Mouse (Mus musculus) right cerebral cortex, postnatal 10 days (tissue): ENCODE measurements at regions not wholly inside any gene's neighbourhood (a gene's known extent, or its start where the extent isn't known, plus 50 kb on each side); places are given as distances from the start of the nearest gene placed in this dataset.
"Not testable (repeated sequence)": the region's sequence is repeated elsewhere in the genome, so short reads cannot be mapped to it uniquely, and the experiment has no call there.

Experiments
- DNase-seq, 2 experiments: peaks; one replicate each; pipeline ENCODE4 v3.0.0; 2021; ENCODE audit warnings: low spot score in 2 of 2

GRCm38 (mm10) chr11:41261254-41261653, 506.1 kb upstream of the Ccng1 start:
- no peak for DNase-seq

DNA sequence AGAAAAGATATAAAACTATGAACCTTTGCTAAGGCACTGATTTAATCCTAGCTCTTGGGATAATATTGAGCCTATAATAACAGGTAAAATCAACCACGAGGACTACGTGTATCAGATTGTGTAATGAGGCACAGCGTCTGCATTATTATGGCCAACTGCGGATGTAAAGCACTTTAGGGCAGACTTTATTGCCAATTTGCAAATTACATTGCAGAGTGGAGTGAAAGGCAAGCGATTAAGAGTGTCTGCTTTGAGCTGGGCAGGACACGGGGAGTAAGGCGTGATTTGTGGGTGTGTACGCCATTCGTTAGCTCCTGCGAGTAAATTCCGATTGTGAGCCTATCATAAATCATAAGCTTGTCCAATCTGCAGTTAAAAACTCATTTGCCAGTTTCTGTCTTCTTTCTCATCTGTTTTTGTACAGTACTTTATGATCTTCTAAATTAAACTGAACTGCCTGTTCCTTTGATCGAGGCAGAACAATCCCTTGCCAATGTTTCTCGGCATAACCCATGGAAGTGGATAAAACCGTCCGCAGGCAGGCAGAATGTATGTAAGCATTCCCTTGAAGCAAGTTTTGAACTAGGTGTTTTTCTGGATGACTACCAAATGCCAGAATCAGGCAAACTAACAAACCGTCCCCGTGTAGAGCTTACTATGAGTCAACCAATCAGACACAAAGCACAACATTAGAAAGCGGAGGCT, 505.0 kb upstream of the Ccng1 start:
- DNase-seq: no peak

DNA sequence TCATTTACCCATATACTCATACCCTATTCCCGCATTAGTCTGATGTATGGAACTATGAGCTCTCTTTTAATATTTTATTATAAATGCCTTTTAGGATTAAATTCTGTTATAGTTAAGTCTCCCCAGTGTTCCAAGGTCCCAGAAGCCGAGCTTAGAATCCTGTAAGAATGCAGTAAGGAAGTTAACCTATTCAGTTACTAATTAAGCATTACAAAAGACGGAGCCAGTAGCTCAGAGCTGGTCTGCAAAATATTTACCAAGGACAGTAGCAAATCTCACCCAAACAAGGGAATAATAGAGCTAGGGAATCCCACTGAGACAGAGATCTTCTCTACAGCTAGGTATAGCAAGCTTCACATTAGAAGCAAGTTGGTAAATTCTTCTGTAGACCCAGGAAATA, 459.4 kb upstream of the Ccng1 start:
- not testable (repeated sequence) for DNase-seq

- peak in 1 of 2 experiments; percentile 23 for DNase-seq
These were observed 447.1 kb upstream of the Ccng1 start for GRCm38 (mm10) chr11:41202228-41202627.

GRCm38 (mm10) chr11:41193981-41194380, 438.9 kb upstream of the Ccng1 start:
- DNase-seq: no peak

DNA sequence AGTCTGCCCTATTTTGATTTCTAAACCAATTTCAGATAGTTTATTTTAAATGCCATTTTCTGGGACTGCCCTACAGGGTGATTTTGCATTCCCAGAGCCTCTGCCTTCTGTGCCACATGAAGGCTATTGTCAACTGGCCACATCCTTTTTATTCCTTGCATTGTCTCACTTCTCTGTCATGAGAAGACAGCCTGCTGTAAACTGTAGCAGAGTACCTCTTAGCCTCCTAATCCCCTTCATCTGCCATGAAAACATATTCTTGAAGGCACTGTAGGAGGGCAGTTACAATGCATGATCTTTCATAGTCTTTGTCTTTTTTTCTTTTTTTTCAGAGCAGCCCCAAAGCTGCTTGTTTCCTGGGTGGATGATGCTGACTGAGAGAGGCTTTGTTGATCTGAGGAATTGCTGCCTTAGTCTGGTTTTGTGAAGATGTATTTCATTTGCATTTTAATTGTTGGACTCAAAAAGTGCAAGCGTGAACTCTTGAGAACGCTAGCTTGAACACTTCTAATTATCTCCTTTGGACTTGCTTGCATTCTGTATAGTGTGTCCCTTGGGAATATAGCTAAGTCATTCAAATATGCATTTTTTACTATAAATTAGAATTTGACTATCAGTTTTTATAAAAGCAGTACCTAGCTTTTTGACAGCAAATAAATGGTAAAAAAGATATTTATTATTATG, 405.5 kb upstream of the Ccng1 start:
- no peak for DNase-seq

DNA sequence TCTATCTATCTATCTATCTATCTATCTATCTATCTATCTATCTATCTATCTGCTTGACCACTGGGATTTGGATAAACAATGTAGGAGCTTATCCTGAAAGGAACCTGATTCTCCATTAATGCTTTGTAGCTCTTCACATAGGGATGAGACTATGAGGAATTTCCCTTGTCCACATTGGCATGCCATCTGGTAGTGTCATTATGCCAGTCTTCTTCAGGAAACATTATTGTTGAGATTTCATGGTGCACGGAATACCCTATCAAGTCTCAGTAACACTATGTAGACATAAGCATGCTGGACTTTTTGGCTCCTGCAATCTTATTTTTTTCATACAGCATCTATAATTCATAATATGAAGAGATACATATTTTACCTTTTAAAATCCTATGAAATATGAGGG, 404.8 kb upstream of the Ccng1 start:
- no peak for DNase-seq

- peak; percentile 22 to 26 for DNase-seq
These were observed 403.9 kb upstream of the Ccng1 start for GRCm38 (mm10) chr11:41158761-41159596.

DNA sequence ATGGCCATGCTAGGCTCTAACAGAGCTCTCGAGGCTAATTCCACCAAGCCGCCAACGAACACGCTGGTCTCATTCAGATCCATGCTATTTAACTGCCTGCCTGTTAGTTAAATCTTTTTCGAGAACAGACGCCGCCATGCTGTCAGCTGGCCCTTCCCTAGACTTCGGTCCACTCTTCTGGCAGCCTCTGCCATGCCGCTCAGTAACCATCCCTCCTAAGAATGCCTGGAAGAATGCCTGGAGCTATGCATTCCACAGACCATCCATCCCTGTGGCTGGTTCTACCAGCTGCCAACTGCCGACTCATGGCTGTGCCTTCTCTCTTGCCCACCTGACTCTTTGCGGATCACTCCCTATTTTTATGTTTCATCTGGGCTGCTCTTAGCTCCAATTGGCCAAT, 402.2 kb upstream of the Ccng1 start:
- no peak for DNase-seq
